Mouse (Mus musculus): ENCODE measurements around the gene Gata5. TPM values are rescaled to one million over a fixed set of nuclear protein-coding genes. Genes with fewer than 3 reads are reported as not detected.

Gata5 gene
- total RNA-seq, 1 experiment = 0.04 TPM

DNA sequence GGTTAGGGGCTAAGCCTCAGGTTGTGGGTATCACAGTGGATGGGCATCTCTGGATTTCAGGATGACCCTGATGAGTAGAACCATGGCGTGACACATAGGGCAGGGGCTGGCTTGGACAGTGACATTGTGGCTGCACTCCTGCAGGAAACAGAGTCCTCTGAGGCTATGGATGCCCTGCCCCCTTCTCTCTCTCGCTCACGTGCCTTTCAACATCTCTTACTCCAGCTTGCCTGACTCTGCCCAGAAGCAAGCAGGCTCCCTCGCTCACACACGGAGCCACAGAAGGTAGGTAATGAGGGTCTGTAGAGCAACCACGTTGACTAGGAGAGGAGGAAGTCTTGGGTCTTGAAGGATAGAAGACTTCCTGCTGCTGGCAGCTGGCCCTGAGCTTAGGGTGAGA, 44.0 kb downstream of the Gata5 start:
- DNase-seq (ENCODE audit: low read depth, low spot score) = no peak
- H3K9me3 ChIP-seq (ENCODE audit: control insufficient read depth, insufficient read depth, low read depth, low read length) = no peaks in the 10 kb centered on the region
- H3K9ac ChIP-seq (ENCODE audit: insufficient read depth, low read depth, low read length, poor library complexity, severe bottlenecking) = no peak overlapping the region
- H3K4me1 ChIP-seq (ENCODE audit: control insufficient read depth in 2 of 2, insufficient read depth in 2 of 2, low read length in 2 of 2, poor library complexity in 1 of 2) = peaks cover 2 to 40% of the 10 kb centered on the region in 2 experiments; a peak in 1 of 4 replicates
- H3K27ac ChIP-seq (ENCODE audit: insufficient read depth, low read depth, low read length, poor library complexity, severe bottlenecking) = no peak overlapping the region
- no peaks in the 10 kb centered on the region; the same call in 1 of the 2 replicates for H3K36me3 ChIP-seq (ENCODE audit: control insufficient read depth, insufficient read depth, low read length, poor library complexity, severe bottlenecking)
- H3K4me3 ChIP-seq (ENCODE audit: insufficient read depth in 1 of 2, low read depth in 1 of 2, low read length in 2 of 2, poor library complexity in 1 of 2, severe bottlenecking in 1 of 2) = no peak overlapping the region
- in situ Hi-C loops (cut with MboI; ENCODE audit: low sequenced_read_pairs in 2 of 2, unreplicated experiment in 2 of 2) = no loop called here
- TF ChIP-seq HCFC1 (IDR thresholded peaks at IDR 0.05; ENCODE audit: borderline replicate concordance, insufficient read depth, low read length) (no peak), ZNF384 (IDR thresholded peaks at IDR 0.05; ENCODE audit: low read depth, low read length) (no peak), ZC3H11A (IDR thresholded peaks at IDR 0.05; ENCODE audit: borderline replicate concordance, low read depth, low read length) (no peak), MAFK (IDR thresholded peaks at IDR 0.05; ENCODE audit: insufficient read depth, low read depth, low read length) (no peak), CHD2 (IDR thresholded peaks at IDR 0.05; ENCODE audit: low read depth, low read length) (no peak)

DNA sequence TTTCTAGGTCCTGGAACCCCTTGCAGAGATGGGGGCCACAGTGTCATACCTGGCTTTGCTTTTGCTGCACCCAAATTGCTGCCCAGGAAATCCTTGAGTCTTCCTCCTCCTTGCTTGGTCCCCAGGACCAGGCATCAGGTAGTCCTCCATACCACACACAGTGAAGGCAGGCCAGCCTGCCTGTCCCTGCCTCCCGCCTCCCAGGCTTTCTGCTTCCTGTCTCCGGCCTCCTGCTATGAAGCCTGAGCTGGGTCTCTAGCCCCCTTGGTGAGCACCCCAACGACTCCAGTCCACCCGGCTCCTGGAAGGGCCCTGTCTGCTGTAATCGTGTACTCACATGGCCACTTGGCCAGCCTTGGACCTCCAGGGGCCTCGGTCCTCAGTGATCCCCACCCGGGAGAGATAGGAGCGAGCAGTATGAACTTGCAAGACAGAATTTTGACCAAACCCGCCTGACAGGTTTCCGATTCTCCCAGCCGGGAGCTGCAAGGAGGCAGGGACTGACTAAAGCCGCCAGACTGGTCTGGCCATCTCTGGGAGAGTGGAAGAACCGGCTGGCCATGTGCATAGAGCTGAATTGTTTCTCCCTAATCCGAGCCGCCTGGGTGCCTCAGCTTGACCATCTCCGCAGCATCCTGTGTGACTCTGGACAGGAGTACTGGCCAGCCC, 44.9 kb downstream of the Gata5 start, which contains the start of gene Rbbp8nl:
TSS of gene Rbbp8nl (minus strand) at position 440 of the 669 bp plus-strand sequence.
- Histone ChIP-seq H3K9ac (ENCODE audit: insufficient read depth, low read depth, low read length, poor library complexity, severe bottlenecking) (peak within 1 kb of the TSS; percentile 27; the same call in 1 of the 2 replicates), H3K27ac (ENCODE audit: insufficient read depth, low read depth, low read length, poor library complexity, severe bottlenecking) (peak within 1 kb of the TSS; percentile 51), H3K4me3 (ENCODE audit: insufficient read depth in 1 of 2, low read depth in 1 of 2, low read length in 2 of 2, poor library complexity in 1 of 2, severe bottlenecking in 1 of 2) (peak within 1 kb of the TSS; percentile 16 to 37; a peak in 2 of 4 replicates), H3K9me3 (ENCODE audit: control insufficient read depth, insufficient read depth, low read depth, low read length) (no peaks in the 10 kb centered on the region), H3K4me1 (ENCODE audit: control insufficient read depth in 2 of 2, insufficient read depth in 2 of 2, low read length in 2 of 2, poor library complexity in 1 of 2) (peaks cover 2 to 40% of the 10 kb centered on the region in 2 experiments; a peak in 1 of 4 replicates), H3K36me3 (ENCODE audit: control insufficient read depth, insufficient read depth, low read length, poor library complexity, severe bottlenecking) (no peaks in the 10 kb centered on the region; the same call in 1 of the 2 replicates)
- in situ Hi-C loops (cut with MboI; ENCODE audit: low sequenced_read_pairs in 2 of 2, unreplicated experiment in 2 of 2) = no loop called here
- TF ChIP-seq HCFC1 (IDR thresholded peaks at IDR 0.05; ENCODE audit: borderline replicate concordance, insufficient read depth, low read length) (no peak), ZNF384 (IDR thresholded peaks at IDR 0.05; ENCODE audit: low read depth, low read length) (no peak), CHD2 (IDR thresholded peaks at IDR 0.05; ENCODE audit: low read depth, low read length) (no peak), ZC3H11A (IDR thresholded peaks at IDR 0.05; ENCODE audit: borderline replicate concordance, low read depth, low read length) (no peak), MAFK (IDR thresholded peaks at IDR 0.05; ENCODE audit: insufficient read depth, low read depth, low read length) (no peak)
- no peak for DNase-seq (ENCODE audit: low read depth, low spot score)

DNA sequence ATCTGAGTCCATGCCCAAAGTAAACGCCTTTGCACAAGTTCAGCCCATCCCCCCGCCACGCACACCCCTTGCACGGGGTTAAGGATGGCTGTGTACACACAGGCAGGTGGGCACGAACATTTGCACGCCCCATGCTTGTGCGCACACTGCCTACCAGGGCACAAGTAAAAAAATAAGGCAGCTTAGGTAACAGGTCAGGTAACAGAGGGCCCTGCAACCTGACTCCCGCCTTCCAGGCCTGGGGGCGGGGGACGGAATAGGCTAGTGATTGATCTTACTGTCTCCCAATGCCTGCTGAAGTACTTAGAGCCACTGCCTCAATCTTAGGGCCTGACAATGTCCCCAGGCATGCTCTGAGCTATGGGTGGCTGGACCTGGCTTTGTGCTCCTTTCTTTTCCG, 45.5 kb downstream of the Gata5 start:
- DNase-seq (ENCODE audit: low read depth, low spot score) = no peak
- in situ Hi-C loops (cut with MboI; ENCODE audit: low sequenced_read_pairs in 2 of 2, unreplicated experiment in 2 of 2) = no loop called here
- no peaks in the 10 kb centered on the region; the same call in 1 of the 2 replicates for H3K36me3 ChIP-seq (ENCODE audit: control insufficient read depth, insufficient read depth, low read length, poor library complexity, severe bottlenecking)
- H3K9me3 ChIP-seq (ENCODE audit: control insufficient read depth, insufficient read depth, low read depth, low read length) = no peaks in the 10 kb centered on the region
- H3K4me1 ChIP-seq (ENCODE audit: control insufficient read depth in 2 of 2, insufficient read depth in 2 of 2, low read length in 2 of 2, poor library complexity in 1 of 2) = peaks cover 2 to 35% of the 10 kb centered on the region in 2 experiments; a peak in 1 of 4 replicates
- peak overlapping the region; percentile 27; the same call in 1 of the 2 replicates for H3K9ac ChIP-seq (ENCODE audit: insufficient read depth, low read depth, low read length, poor library complexity, severe bottlenecking)
- H3K27ac ChIP-seq (ENCODE audit: insufficient read depth, low read depth, low read length, poor library complexity, severe bottlenecking) = peak overlapping the region; percentile 6; the same call in 1 of the 2 replicates
- no peak for TF ChIP-seq ZNF384 (IDR thresholded peaks at IDR 0.05; ENCODE audit: low read depth, low read length)
- no peak for TF ChIP-seq MAFK (IDR thresholded peaks at IDR 0.05; ENCODE audit: insufficient read depth, low read depth, low read length)
- TF ChIP-seq CHD2 (IDR thresholded peaks at IDR 0.05; ENCODE audit: low read depth, low read length) = no peak
- no peak for TF ChIP-seq ZC3H11A (IDR thresholded peaks at IDR 0.05; ENCODE audit: borderline replicate concordance, low read depth, low read length)
- TF ChIP-seq HCFC1 (IDR thresholded peaks at IDR 0.05; ENCODE audit: borderline replicate concordance, insufficient read depth, low read length) = no peak
- H3K4me3 ChIP-seq (ENCODE audit: insufficient read depth in 1 of 2, low read depth in 1 of 2, low read length in 2 of 2, poor library complexity in 1 of 2, severe bottlenecking in 1 of 2) = peak overlapping the region; percentile 16 to 37; a peak in 2 of 4 replicates

DNA sequence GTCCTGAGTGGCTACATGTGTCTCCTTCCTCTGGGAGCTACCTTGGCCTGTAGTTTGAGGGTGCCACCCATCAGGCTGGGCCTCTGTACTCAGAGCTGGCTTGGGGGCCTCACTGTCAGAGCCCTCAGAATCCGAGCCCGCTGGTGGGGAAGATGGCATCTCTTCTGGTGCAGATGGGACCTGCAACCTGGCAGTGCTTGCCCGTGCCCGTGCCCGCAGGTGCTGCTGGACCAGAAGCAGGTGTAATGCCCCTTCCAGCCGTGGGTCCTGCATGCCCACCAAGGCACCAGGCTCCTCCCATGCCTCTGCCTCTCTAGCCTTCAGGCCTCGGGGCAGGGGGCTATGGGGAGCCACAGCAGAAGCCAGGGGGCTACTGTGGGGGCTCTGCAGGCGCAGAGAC, 55.2 kb downstream of the Gata5 start:
- H3K4me3 ChIP-seq (ENCODE audit: insufficient read depth in 1 of 2, low read depth in 1 of 2, low read length in 2 of 2, poor library complexity in 1 of 2, severe bottlenecking in 1 of 2) = no peak overlapping the region
- DNase-seq (ENCODE audit: low read depth, low spot score) = no peak
- H3K4me1 ChIP-seq (ENCODE audit: control insufficient read depth in 2 of 2, insufficient read depth in 2 of 2, low read length in 2 of 2, poor library complexity in 1 of 2) = peaks cover 0 to 33% of the 10 kb centered on the region in 2 experiments; a peak in 3 of 4 replicates
- in situ Hi-C loops (cut with MboI; ENCODE audit: low sequenced_read_pairs in 2 of 2, unreplicated experiment in 2 of 2) = loop anchor here in 1 of 2 experiments (10.0 kb wide), 1 partner anchor 65 kb away; no protein-coding TSS in a partner anchor
- H3K9ac ChIP-seq (ENCODE audit: insufficient read depth, low read depth, low read length, poor library complexity, severe bottlenecking) = no peak overlapping the region
- TF ChIP-seq CHD2 (IDR thresholded peaks at IDR 0.05; ENCODE audit: low read depth, low read length) = no peak
- no peak for TF ChIP-seq MAFK (IDR thresholded peaks at IDR 0.05; ENCODE audit: insufficient read depth, low read depth, low read length)
- TF ChIP-seq HCFC1 (IDR thresholded peaks at IDR 0.05; ENCODE audit: borderline replicate concordance, insufficient read depth, low read length) = no peak
- TF ChIP-seq ZC3H11A (IDR thresholded peaks at IDR 0.05; ENCODE audit: borderline replicate concordance, low read depth, low read length) = no peak
- TF ChIP-seq ZNF384 (IDR thresholded peaks at IDR 0.05; ENCODE audit: low read depth, low read length) = no peak
- H3K36me3 ChIP-seq (ENCODE audit: control insufficient read depth, insufficient read depth, low read length, poor library complexity, severe bottlenecking) = no peaks in the 10 kb centered on the region; the same call in 1 of the 2 replicates
- H3K27ac ChIP-seq (ENCODE audit: insufficient read depth, low read depth, low read length, poor library complexity, severe bottlenecking) = no peak overlapping the region
- no peaks in the 10 kb centered on the region for H3K9me3 ChIP-seq (ENCODE audit: control insufficient read depth, insufficient read depth, low read depth, low read length)
